In the genomic region with DNA sequence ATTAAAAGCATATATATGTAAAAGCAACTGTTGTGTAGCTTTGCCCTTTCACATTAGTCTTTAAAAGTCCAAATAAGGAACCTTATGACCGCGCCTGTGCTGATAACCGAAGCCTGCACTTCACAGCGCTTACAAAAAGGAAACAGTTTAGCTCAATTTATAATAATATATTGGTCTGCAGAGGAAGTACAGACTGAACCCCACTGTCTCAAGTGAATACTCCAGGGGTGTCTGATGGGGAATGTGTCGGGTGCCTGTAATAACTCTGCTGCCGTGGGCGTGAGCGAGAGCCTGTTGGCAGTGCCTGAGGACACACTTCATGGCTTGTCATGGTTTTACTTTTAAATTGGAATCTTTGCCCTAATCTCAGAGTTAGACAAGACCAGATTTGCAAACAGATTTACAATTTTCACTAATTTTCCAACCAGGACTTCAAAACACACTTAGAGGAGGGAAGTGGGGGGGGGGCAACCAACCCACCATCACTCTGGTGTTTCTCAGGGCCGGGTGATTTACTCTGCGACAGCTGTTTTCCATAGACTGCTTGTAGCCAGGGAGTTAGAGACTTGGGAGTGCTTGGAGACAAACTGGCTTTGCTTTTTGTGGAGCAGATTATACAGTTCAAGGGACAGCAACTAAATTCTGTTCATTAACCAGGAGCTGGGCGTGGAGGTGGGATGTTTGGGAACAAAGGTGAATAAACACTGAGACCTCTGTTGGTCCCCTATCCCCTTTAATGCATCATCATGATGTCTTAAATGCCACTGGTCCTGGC, we compare ENCODE assay signal across 12 mouse cellular contexts.
DNase-seq lines count a peak whose midpoint lies in the region; ATAC-seq lines count a peak whose summit lies in the region.
"Had no signal": no experiment of that assay in that cellular context is flagged by ENCODE, and none has a peak within 500 bp of the region (broad histone marks: within the 10 kb centered on the region; RNA-seq: fewer than 3 reads in every experiment).

No protein-coding gene starts in this region.

- H3K4me1 ChIP-seq in neural tube, embryonic 15.5 days, result peaks cover 18% of the 10 kb centered on the region
- H3K4me1 ChIP-seq in embryonic facial prominence, embryonic 13.5 days, result peaks cover 36% of the 10 kb centered on the region
- peaks cover 7% of the 10 kb centered on the region; the same call in 1 of the 2 replicates for H3K4me1 ChIP-seq in stomach, embryonic 15.5 days

- no peak overlapping the region for H3K4me3 ChIP-seq in neural tube, embryonic 15.5 days (replicated peaks)
- H3K4me3 ChIP-seq in embryonic facial prominence, embryonic 13.5 days, result no peak overlapping the region
- no peak overlapping the region for H3K4me3 ChIP-seq in stomach, embryonic 15.5 days (replicated peaks)

- H3K4me2 ChIP-seq in neural tube, embryonic 15.5 days, result no peak overlapping the region
- H3K4me2 ChIP-seq in embryonic facial prominence, embryonic 13.5 days, result 0 out of 2 replicates have a peak overlapping the region, but pooled peaks have one; percentile 3
- no peak overlapping the region for H3K4me2 ChIP-seq in stomach, embryonic 15.5 days
- H3K4me2 ChIP-seq: liver, embryonic 11.5 days had no signal

- DNase-seq in neural tube, embryonic 10.5 days (ENCODE audit: extremely low spot score, low spot score), result peak; percentile 37
- DNase-seq in kidney, postnatal 10 days, result peak; percentile 50
- no peak for DNase-seq in adrenal gland, postnatal 14 days
- no peak for DNase-seq in spleen, postnatal 10 days (ENCODE audit: low spot score in 2 of 2)
- no peak for DNase-seq in left cerebral cortex, adult 8-10 months (ENCODE audit: low spot score in 2 of 2)
- DNase-seq: layer of hippocampus, adult 9-11 months; lung, postnatal 14 days had no signal

- H3K27ac ChIP-seq in neural tube, embryonic 15.5 days (replicated peaks), result no peak overlapping the region
- peak overlapping the region; percentile 74 for H3K27ac ChIP-seq in embryonic facial prominence, embryonic 13.5 days
- 0 out of 2 replicates have a peak overlapping the region, but pooled peaks have one; percentile 26 for H3K27ac ChIP-seq in stomach, embryonic 15.5 days

- H3K36me3 ChIP-seq in neural tube, embryonic 15.5 days, result no peaks in the 10 kb centered on the region
- peaks cover 3% of the 10 kb centered on the region; the same call in 1 of the 2 replicates for H3K36me3 ChIP-seq in embryonic facial prominence, embryonic 13.5 days
- H3K36me3 ChIP-seq in stomach, embryonic 15.5 days, result peaks cover 4% of the 10 kb centered on the region; the same call in 1 of the 2 replicates

- no peaks in the 10 kb centered on the region for H3K27me3 ChIP-seq in neural tube, embryonic 15.5 days (replicated peaks)
- no peaks in the 10 kb centered on the region for H3K27me3 ChIP-seq in embryonic facial prominence, embryonic 13.5 days
- no peaks in the 10 kb centered on the region for H3K27me3 ChIP-seq in stomach, embryonic 15.5 days (replicated peaks)

- WGBS in neural tube, embryonic 15.5 days, result 56% methylated on average over 11 of the region's 11 CpGs
- WGBS in embryonic facial prominence, embryonic 13.5 days, result 35% methylated on average over 11 of the region's 11 CpGs
- WGBS in stomach, embryonic 15.5 days, result 58% methylated on average over 11 of the region's 11 CpGs

- no peak overlapping the region for H3K9ac ChIP-seq in neural tube, embryonic 15.5 days (replicated peaks)
- H3K9ac ChIP-seq in embryonic facial prominence, embryonic 13.5 days, result 0 out of 2 replicates have a peak overlapping the region, but pooled peaks have one; percentile 27
- H3K9ac ChIP-seq in stomach, embryonic 15.5 days, result no peak overlapping the region

- no peak for ATAC-seq in neural tube, embryonic 15.5 days (ENCODE audit: low FRiP score)
- no peak for ATAC-seq in embryonic facial prominence, embryonic 13.5 days (ENCODE audit: insufficient number of reproducible peaks, insufficient read depth, low FRiP score, low TSS enrichment, low read depth)
- ATAC-seq in stomach, embryonic 15.5 days (ENCODE audit: insufficient read depth, low FRiP score, low read depth), result no peak
- ATAC-seq: forebrain, embryonic 16.5 days had no signal

- no peaks in the 10 kb centered on the region for H3K9me3 ChIP-seq in neural tube, embryonic 15.5 days (replicated peaks)
- no peaks in the 10 kb centered on the region for H3K9me3 ChIP-seq in embryonic facial prominence, embryonic 13.5 days
- no peaks in the 10 kb centered on the region for H3K9me3 ChIP-seq in stomach, embryonic 15.5 days

Comparison
In these comparisons a context has a peak if more than half of its experiments do, and no peak if none do; other contexts are left out.
1. DNase-seq: peak in neural tube, embryonic 10.5 days (single experiment) and kidney, postnatal 10 days (single experiment); none in adrenal gland, postnatal 14 days (single experiment), spleen, postnatal 10 days (0 of 2) and left cerebral cortex, adult 8-10 months (0 of 2).